Comparison of ENCODE assay signal across 15 mouse cellular contexts in genomic region chr17:27644572-27644971, GRCm38 (mm10). TPM values are rescaled to one million over a fixed set of nuclear protein-coding genes. Genes with fewer than 3 reads are reported as not detected.
DNase-seq lines count a peak whose midpoint lies in the region; TF ChIP-seq lines count a peak whose summit lies in the region.
"Had no signal": no experiment of that assay in that cellular context is flagged by ENCODE, and none has a peak within 500 bp of the region (broad histone marks: within the 10 kb centered on the region; RNA-seq: fewer than 3 reads in every experiment).

No protein-coding gene starts in this region.

- peak; percentile 51 to 77 for DNase-seq in cerebellum, postnatal 14 days
- no peak for DNase-seq in cerebellum, adult 8-10 months
- DNase-seq in layer of hippocampus, adult 2 months (ENCODE audit: low spot score in 2 of 2) = no peak
- DNase-seq in layer of hippocampus, adult 11-12 months (ENCODE audit: low spot score) = no peak
- peak; percentile 51 for DNase-seq in thymus, postnatal 4 days
- no peak for DNase-seq in thymus, postnatal 36 days
- DNase-seq in adrenal gland, adult 18-20 months (ENCODE audit: low spot score in 2 of 2) = no peak
- DNase-seq: adrenal gland, adult 8-10 months; gastrocnemius, postnatal 25 days; kidney, adult 18-20 months; layer of hippocampus, adult 9-11 months had no signal

- H3K4me3 ChIP-seq in layer of hippocampus, adult 2 months = no peak overlapping the region
- H3K4me3 ChIP-seq: heart, embryonic 13.5 days; liver, embryonic 15.5 days; megakaryocyte, embryonic 14.5 days had no signal

- peak; percentile 60 for TF ChIP-seq CTCF in layer of hippocampus, adult 2 months (conservative IDR thresholded peaks at IDR 0.05)

- H3K27ac ChIP-seq in layer of hippocampus, adult 2 months = no peak overlapping the region
- H3K27ac ChIP-seq: heart, embryonic 13.5 days; liver, embryonic 15.5 days had no signal

RNA-seq across cellular contexts. Expression of gene Rps10, which starts 8.1 kb away (rescaled TPM):
- total RNA-seq in layer of hippocampus, adult 2 months (2021) = 100 to 1,000 TPM; 495 to 504 TPM
- 100 to 1,000 TPM; 930 to 948 TPM for total RNA-seq in adrenal gland, adult 18-20 months (2021)

RNA-seq across cellular contexts. Expression of gene RPS10-NUDT3, which starts 9.6 kb away (rescaled TPM):
- total RNA-seq in layer of hippocampus, adult 2 months (2021) = not detected
- total RNA-seq in adrenal gland, adult 18-20 months (2021) = not detected
- total RNA-seq: adrenal gland, adult 8-10 months; gastrocnemius, postnatal 25 days; monocyte, adult 5-6 weeks had no signal

RNA-seq across cellular contexts. Expression of gene Pacsin1, which starts 10.7 kb away (rescaled TPM):
- total RNA-seq in layer of hippocampus, adult 2 months (2021) = 100 to 1,000 TPM; 321 to 335 TPM
- total RNA-seq in adrenal gland, adult 18-20 months (2021) = 1 to 10 TPM; 4.9 TPM
- total RNA-seq: monocyte, adult 5-6 weeks had no signal

RNA-seq across cellular contexts. Expression of gene Nudt3, which starts 21.3 kb away (rescaled TPM):
- 100 to 1,000 TPM; 462 to 510 TPM for total RNA-seq in layer of hippocampus, adult 2 months (2021)
- total RNA-seq in adrenal gland, adult 18-20 months (2021) = 100 to 1,000 TPM; 201 to 202 TPM

Comparison
In these comparisons a context has a peak if more than half of its experiments do, and no peak if none do; other contexts are left out.
1. DNase-seq: peak in cerebellum, postnatal 14 days (2 of 2) and thymus, postnatal 4 days (single experiment); none in cerebellum, adult 8-10 months (single experiment), layer of hippocampus, adult 2 months (0 of 2), layer of hippocampus, adult 11-12 months (single experiment), thymus, postnatal 36 days (0 of 2) and adrenal gland, adult 18-20 months (0 of 2).
2. RNA of gene Pacsin1, which starts 10.7 kb away (total RNA-seq): 321 to 335 TPM in layer of hippocampus, adult 2 months; 4.9 TPM in adrenal gland, adult 18-20 months; every median in the first group is over 10 times any median in the second.